Mouse (Mus musculus) CH12.LX (cell line): ENCODE results near the gene D5Ertd577e. TPM values are rescaled to one million over a fixed set of nuclear protein-coding genes. Genes with fewer than 3 reads are reported as not detected.
"Not testable (repeated sequence)": the region's sequence is repeated elsewhere in the genome, so short reads cannot be mapped to it uniquely, and the experiment has no call there.

ENCODE experiments used
- DNase-seq: peaks from one replicate; pipeline ENCODE4 v3.0.0-alpha.2; 2013; ENCODE audit errors: extremely low read depth
- H3K27ac ChIP-seq: 2 replicates; pipeline ENCODE4 v1.5.1; 2012; ENCODE audit warnings: low read depth, mild to moderate bottlenecking, control low read depth, moderate library complexity; ENCODE audit not compliant: insufficient read depth
- H3K27me3 ChIP-seq: replicated peaks from 2 replicates; pipeline ENCODE3; 2012; ENCODE audit warnings: inconsistent platforms
- H3K36me3 ChIP-seq, 2 experiments: replicated peaks in 1 of 2; 2 replicates each; pipeline versions ENCODE3 to v1.6.1; 2012; ENCODE audit warnings: inconsistent platforms in 1 of 2, low read length in 1 of 2, mild to moderate bottlenecking in 1 of 2, mixed read lengths in 1 of 2, moderate library complexity in 1 of 2; ENCODE audit not compliant: control insufficient read depth in 1 of 2, insufficient read depth in 1 of 2
- H3K4me1 ChIP-seq, 2 experiments: 2 replicates each; pipeline ENCODE4 v1.6.1; 2012; ENCODE audit warnings: inconsistent platforms in 1 of 2, moderate library complexity in 1 of 2; ENCODE audit not compliant: insufficient read depth in 2 of 2, control insufficient read depth in 1 of 2
- H3K4me2 ChIP-seq: 2 replicates; pipeline ENCODE4 v1.6.1; 2012; ENCODE audit warnings: low read depth, mild to moderate bottlenecking, control low read depth; ENCODE audit not compliant: poor library complexity, insufficient read depth, severe bottlenecking
- H3K4me3 ChIP-seq, 3 experiments: fragments of 150-350 bp in 1 of 3; sonication (generic) in 1 of 3; replicated peaks in 1 of 3; 2 replicates each; pipeline versions ENCODE3 to v1.5.1; 2011 to 2012; ENCODE audit warnings: low read depth in 2 of 3, low read length in 2 of 3, mild to moderate bottlenecking in 2 of 3, moderate library complexity in 2 of 3, control low read depth in 1 of 3, improper control_type of control experiment in 1 of 3, inconsistent platforms in 1 of 3, mixed read lengths in 1 of 3; ENCODE audit not compliant: poor library complexity in 1 of 3
- H3K79me2 ChIP-seq: replicated peaks from 2 replicates; pipeline ENCODE4 v1.6.1; 2012; ENCODE audit warnings: mild to moderate bottlenecking, moderate library complexity; ENCODE audit not compliant: control insufficient read depth, poor library complexity, insufficient read depth, severe bottlenecking; ENCODE audit errors: extremely low read depth
- H3K9ac ChIP-seq: 2 replicates; pipeline ENCODE4 v1.6.1; 2012; ENCODE audit warnings: low read depth, mild to moderate bottlenecking, control low read depth, moderate library complexity; ENCODE audit not compliant: insufficient read depth
- H3K9me3 ChIP-seq: replicated peaks from 2 replicates; pipeline ENCODE3; 2012; ENCODE audit warnings: low read length, inconsistent platforms, mixed read lengths
- dilution Hi-C: fragments of 300-500 bp; cut with MboI; formaldehyde crosslinking; loops from 2 replicates; pipeline ENCODE4 v1.14.3; 2020; ENCODE audit warnings: low sequenced_read_pairs; ENCODE audit not compliant: extremely low pct_unique_long_range_greater_than_20kb, extremely low pct_ligation_motif_present
- in situ Hi-C: fragments of 300-500 bp; cut with MboI; formaldehyde crosslinking; loops from 3 replicates; pipeline ENCODE4 v1.14.3; 2019; ENCODE audit warnings: low sequenced_read_pairs, low pct_ligation_motif_present, low pct_unique_long_range_greater_than_20kb, mixed read lengths
- polyA plus RNA-seq: library from polyadenylated mRNA; unstranded; fragments of >175 nt; gene quantifications from 2 replicates; pipeline ENCODE4 v1.2.1, GENCODE M21; 2012; ENCODE audit warnings: low read depth; ENCODE audit not compliant: insufficient read length
- total RNA-seq, 2 experiments: library from RNA; depleted of rRNA; stranded (reverse); fragments of 300-350 nt in 1 of 2; fragments of >200 nt in 1 of 2; gene quantifications; 2 replicates each; pipeline ENCODE4 v1.2.3; 2012 to 2014

D5Ertd577e gene
- total RNA-seq (2012; rRNA removed) (not detected in 2 replicates), total RNA-seq (2014; rRNA removed) (not detected in 2 replicates), polyA plus RNA-seq (not detected in 2 replicates)

DNA sequence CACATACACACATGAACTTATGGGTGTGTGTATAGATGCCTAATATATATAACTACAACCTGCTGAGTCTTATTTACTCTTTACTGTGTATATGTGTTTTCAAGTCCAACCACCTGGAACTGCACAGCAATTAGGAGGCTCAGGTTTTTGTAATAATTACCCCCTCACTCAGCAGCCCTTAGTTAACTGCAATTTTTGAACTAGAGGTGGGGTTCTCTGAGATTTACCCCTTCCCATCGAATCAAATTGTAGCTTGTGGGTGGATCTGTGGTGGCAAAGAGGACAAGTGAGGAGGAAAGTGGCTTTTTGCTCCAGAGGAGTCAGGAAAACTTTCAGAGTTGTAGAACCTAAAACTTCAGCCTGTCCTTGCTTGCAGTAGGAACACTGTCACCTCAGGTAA, at the start of gene D5Ertd577e:
TSS of gene D5Ertd577e (plus strand) at position 301 of the 400 bp plus-strand sequence.
- dilution Hi-C loops, in situ Hi-C loops: not testable (repeated sequence)

GRCm38 (mm10) chr5:95510458-95510857, 53.9 kb downstream of the D5Ertd577e start, which contains the start of gene Gm3286:
Gene Gm3286 (plus strand): TSS chr5:95510758.
- H3K4me1 ChIP-seq, H3K9ac ChIP-seq, H3K4me2 ChIP-seq, H3K4me3 ChIP-seq, H3K27ac ChIP-seq, H3K27me3 ChIP-seq, dilution Hi-C loops, H3K36me3 ChIP-seq, DNase-seq, in situ Hi-C loops, H3K79me2 ChIP-seq, H3K9me3 ChIP-seq: not testable (repeated sequence)

More for the DNA sequence above, at the start of gene D5Ertd577e:
- DNase-seq, H3K27me3 ChIP-seq, H3K4me3 ChIP-seq, H3K79me2 ChIP-seq, H3K27ac ChIP-seq, H3K9me3 ChIP-seq, H3K36me3 ChIP-seq, H3K4me1 ChIP-seq, H3K9ac ChIP-seq, H3K4me2 ChIP-seq: not testable (repeated sequence)

Other genes with a start within 250 kb of the D5Ertd577e start
- not detected in 2 replicates for gene Gm10424, start 184.0 kb upstream of the D5Ertd577e start, total RNA-seq (2012; rRNA removed)
- gene Gm10424, start 184.0 kb upstream of the D5Ertd577e start, total RNA-seq (2014; rRNA removed), result not detected in 2 replicates
- gene Gm10424, start 184.0 kb upstream of the D5Ertd577e start, polyA plus RNA-seq, result not detected in 2 replicates
- gene Gm3259, start 150.9 kb upstream of the D5Ertd577e start, total RNA-seq (2012; rRNA removed), result not detected in 2 replicates
- not detected in 2 replicates for gene Gm3259, start 150.9 kb upstream of the D5Ertd577e start, total RNA-seq (2014; rRNA removed)
- not detected in 2 replicates for gene Gm3259, start 150.9 kb upstream of the D5Ertd577e start, polyA plus RNA-seq
- not detected in 2 replicates for gene Gm3286, start 54.0 kb downstream of the D5Ertd577e start, total RNA-seq (2012; rRNA removed)
- gene Gm3286, start 54.0 kb downstream of the D5Ertd577e start, total RNA-seq (2014; rRNA removed), result not detected in 2 replicates
- gene Gm3286, start 54.0 kb downstream of the D5Ertd577e start, polyA plus RNA-seq, result not detected in 2 replicates
- not detected in 2 replicates for gene Gm7971, start 138.1 kb downstream of the D5Ertd577e start, total RNA-seq (2012; rRNA removed)
- gene Gm7971, start 138.1 kb downstream of the D5Ertd577e start, total RNA-seq (2014; rRNA removed), result not detected in 2 replicates
- gene Gm7971, start 138.1 kb downstream of the D5Ertd577e start, polyA plus RNA-seq, result not detected in 2 replicates